Mouse (Mus musculus) T-helper 2 cell (primary cell): ENCODE data around the gene Usp54.

Source experiments
- in situ Hi-C: fragments of 300-600 bp; cut with MboI, MseI; formaldehyde crosslinking; loops from one replicate; pipeline ENCODE4 v1.15.1; 2025; ENCODE audit warnings: high pct_unique_total_duplicates

Gene Usp54

GRCm38 (mm10) chr14:20520179-20520578 lies 120.7 kb downstream of the Usp54 start:
- in situ Hi-C loops: no loop called here

GRCm38 (mm10) chr14:20508424-20508823 lies 132.4 kb downstream of the Usp54 start:
- in situ Hi-C loops: no loop called here

GRCm38 (mm10) chr14:20502966-20503365 lies 137.9 kb downstream of the Usp54 start:
- in situ Hi-C loops: no loop called here

GRCm38 (mm10) chr14:20499982-20500381 lies 140.9 kb downstream of the Usp54 start:
- in situ Hi-C loops: no loop called here
